Mouse (Mus musculus) left cerebral cortex, postnatal 25 days (tissue): ENCODE measurements around the gene Det1. TPM values are rescaled to one million over a fixed set of nuclear protein-coding genes. Genes with fewer than 3 reads are reported as not detected.
A peak's percentile ranks its signal among the peaks of the same experiment; 100 is the strongest.

Source experiments
- DNase-seq, 2 experiments: peaks; one replicate each; pipeline ENCODE4 v3.0.0; 2022; ENCODE audit warnings: low spot score in 2 of 2, mixed read lengths in 1 of 2
- intact Hi-C: fragments of 180-260 bp; cut with DNase I; formaldehyde crosslinking; loops from one replicate; pipeline ENCODE4 v1.15.1; 2025
- microRNA-seq, 2 experiments: library from miRNA; unstranded; fragments of <30 nt; microRNA quantifications; one replicate each; pipeline ENCODE4 v1.2.0; 2022
- total RNA-seq, 2 experiments: library from RNA; stranded (reverse); gene quantifications; 2 replicates each; pipeline ENCODE4 v1.2.3; 2021

Gene Det1
- total RNA-seq, 2 experiments from 2014 or later = 5.4 to 5.9 TPM

DNA sequence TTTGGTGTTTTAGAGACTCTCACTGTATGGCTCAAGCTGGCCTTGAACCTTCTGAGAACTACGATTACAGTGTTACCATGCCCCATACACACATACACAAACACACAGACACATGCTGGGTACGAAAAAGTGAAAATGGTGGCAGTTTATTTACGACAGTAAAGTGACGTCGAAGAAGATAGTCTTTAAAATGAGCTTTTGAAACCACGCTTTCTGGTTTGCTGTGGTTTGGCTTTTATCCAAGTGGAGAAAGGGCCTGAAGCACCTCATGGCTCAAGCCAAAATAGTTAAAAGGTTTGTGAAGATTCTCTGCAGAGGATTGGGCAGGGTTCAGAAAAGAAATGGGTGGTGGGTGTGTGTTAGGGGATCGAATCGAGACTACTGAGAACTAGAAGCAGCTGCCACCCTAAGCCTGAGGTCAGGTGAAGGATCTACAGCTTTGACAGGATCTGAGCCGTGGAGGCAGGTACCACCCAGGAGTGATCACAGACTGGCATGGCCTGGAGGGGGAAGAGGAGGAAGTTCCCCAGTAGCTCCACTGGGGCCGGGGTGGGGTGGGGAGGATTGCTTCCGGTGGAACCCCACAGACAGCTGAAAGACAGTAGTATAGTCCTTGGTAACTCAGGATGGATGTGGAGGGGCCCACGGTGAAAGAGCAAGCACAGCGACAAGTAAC is 53.0 kb downstream of the Det1 start:
- no peak for DNase-seq
- intact Hi-C loops = loop anchor here (10.0 kb wide), 2 partner anchors 291 to 561 kb away; no protein-coding TSS in a partner anchor

DNA sequence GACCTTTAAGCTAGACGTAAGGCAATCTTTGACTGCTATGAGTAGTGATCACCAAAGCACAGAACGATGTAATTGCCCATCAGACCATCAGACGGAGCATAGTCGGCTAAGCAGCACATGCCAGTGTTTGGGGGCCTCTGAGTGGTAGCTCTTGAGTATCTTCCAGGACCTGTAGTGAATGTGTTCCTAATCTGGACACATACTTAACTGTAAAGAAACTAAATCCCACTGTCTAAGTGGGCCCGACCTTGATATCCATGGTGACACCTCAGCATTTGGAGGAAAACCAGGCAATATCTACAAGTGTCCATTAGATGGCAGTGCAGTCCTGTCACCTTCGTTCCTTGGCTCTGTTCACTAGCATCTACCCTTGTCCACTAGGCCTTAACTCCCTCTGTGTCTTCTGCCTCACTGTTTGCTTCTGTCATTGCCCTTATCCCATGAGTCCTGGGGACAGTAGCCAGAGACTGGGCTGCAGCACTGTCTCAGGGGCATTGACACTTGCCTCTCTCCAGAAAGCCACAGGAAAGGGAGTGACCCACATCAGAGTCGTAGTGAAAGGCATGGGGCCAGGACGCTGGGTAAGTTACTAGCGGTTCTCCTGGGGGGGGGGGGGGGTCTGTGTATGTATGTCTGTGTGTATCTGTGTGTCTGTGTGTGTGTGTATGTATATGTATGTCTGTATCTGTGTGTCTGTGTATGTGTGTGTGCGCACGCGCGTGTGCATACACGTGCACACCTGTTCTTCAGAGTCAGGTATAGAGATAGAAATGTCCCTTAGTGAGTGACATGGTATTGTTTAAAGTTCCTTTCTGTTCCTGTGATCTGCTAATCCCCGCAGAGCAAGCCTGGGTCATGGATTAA is 55.5 kb downstream of the Det1 start:
- intact Hi-C loops = loop anchor here (1.0 to 10.0 kb wide), 3 partner anchors 99 to 563 kb away; no protein-coding TSS in a partner anchor
- DNase-seq = peak; percentile 72 to 76

DNA sequence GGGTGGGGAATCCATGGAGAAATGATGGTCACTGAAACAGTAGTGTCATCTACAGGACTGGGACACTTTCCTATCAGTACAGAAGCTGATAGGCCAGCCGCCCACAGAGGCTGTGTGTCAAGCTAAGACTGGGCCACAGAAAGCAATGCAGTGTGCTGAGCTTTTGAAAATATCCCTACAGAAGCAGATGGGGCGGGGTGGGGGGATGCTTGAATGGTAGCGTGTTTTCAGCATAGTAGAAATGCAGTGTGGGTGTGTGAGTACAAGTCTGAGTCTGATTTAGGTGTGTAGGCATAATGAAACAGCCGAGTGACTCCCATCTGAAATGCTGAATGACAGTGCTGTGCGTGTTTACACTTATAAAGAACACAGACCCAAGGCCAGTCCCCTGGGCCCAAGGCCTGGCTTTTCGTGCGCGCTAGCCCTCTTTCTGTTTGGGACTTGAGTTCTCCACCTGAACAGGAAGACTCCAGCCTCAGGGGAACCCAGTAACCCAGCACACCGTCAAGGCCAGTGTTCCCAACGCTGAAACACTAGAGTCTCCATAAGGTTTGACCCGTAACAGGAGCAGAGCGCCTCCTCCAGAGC is 59.2 kb downstream of the Det1 start:
- DNase-seq = peak; percentile 39 to 82
- intact Hi-C loops = no loop called here

DNA sequence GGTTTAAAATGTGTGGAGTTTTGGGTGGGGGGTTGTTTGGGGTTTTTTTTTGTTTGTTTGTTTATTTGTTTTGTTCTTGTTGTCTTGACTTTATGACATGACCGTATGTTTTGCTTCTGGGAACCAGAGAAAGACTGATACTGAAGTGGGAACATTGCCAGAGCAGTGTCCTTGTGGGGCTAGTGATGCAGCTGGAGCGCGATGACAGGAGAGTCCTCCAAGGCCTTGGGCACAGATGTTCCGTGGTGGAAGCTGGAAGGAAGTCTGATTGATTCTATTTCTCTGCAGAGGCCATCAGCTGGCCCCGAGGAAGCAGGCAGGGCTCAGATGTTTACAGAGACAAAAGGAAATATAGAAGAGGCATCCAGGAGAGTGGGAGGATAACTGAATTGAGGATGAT is 61.2 kb downstream of the Det1 start:
- DNase-seq = no peak
- intact Hi-C loops = no loop called here

DNA sequence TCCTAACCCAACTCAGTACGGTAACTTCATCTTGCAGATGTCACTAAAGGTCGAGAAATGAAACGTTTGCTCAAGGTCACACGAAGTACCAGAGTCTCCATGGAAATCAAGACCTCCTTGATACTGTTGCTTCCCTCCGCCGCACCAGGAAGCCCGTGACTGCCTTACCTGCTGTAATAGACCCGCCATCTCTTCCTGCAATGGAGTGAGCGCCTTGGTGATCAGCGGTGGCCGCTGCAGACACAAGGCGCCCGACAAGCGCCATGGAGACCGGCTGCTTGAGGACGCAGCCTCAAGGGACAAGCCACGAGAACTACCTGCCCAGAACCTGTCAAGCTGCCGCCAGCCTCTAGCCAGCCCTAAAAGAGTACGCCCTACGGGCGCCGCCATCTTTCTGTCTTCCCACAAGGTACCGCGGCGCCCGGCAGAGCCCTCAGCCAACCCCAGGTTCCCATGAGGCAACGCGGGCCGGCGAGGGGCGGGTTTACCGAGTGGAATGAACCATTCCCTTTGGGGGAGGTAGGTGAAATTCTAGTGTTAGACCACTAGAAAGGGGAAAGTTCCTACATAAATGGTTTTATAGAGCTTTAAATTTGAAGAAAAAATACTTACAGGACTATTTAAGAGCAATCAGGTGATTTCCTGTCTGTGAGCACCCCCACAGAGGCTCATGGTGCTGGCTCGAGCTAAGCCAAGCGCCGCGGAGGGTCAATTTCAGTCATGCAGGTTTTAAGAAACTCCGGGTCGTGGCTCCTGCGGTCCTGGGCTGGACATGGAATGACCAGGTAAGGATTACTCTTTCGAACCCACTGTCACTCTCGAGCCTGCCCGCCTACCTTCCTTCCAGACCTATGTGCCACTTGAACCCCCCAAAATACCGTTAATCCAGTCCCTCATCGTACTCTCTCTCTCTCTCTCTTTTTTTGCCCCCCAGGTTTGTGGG is 64.2 kb downstream of the Det1 start, which contains the start of the genes Mrps11 and Mrpl46:
Mrps11 (plus strand) TSS at position 481 of the 943 bp plus-strand sequence.
Mrpl46 (minus strand) TSS at position 893 of the 943 bp plus-strand sequence.
- peak; percentile 87 to 88 for DNase-seq
- intact Hi-C loops = no loop called here

DNA sequence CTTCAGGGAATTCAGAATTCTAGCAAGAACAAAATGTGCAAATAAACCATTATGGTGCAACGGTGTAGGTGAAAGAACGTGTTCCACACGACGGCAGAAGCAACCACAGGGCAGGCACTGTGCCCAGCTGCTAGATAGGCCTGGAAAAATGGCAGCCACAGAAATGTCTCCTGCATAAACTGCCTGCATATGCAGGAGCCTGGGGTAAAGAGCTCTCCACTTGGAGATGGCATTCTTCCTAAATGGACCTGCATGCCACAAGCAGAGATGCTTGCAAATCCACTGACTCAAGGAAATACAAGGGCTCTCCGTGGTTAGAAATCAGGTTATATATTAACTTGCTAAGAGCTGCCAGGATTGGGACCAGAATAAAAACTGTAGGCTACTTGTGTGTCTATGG is 68.3 kb downstream of the Det1 start:
- no peak for DNase-seq
- intact Hi-C loops = no loop called here

Small RNA genes within 50 kb of the gene (microRNA-seq; reads per million reads assigned to microRNA genes)
- gene Mir7-2 = 112 to 172 reads per million in 2 experiments

Other genes starting within 250 kb of the Det1 start
- 100 to 1,000 TPM; 149 to 159 TPM for gene Ntrk3, start 109.3 kb downstream of the Det1 start, total RNA-seq
- 10 to 100 TPM; 33.3 to 38.5 TPM for gene Mrps11, start 64.1 kb downstream of the Det1 start, total RNA-seq
- 10 to 100 TPM; 31.6 to 36.7 TPM for gene Mrpl46, start 63.7 kb downstream of the Det1 start, total RNA-seq
- gene Aen, start 48.6 kb upstream of the Det1 start, total RNA-seq = 10 to 100 TPM; 20.3 to 21.5 TPM
- gene Isg20, start 66.2 kb upstream of the Det1 start, total RNA-seq = 1 to 10 TPM in 1 of 2 experiments, under 1 TPM in 1; 0.44 to 1.4 TPM
- 1 to 10 TPM; 3.1 to 3.5 TPM for gene Acan, start 206.2 kb upstream of the Det1 start, total RNA-seq